Mouse (Mus musculus): ENCODE data around the gene Gm49373.

The Gm49373 gene

GRCm38 (mm10) chr9:21027774-21028290 lies 45.1 kb downstream of the Gm49373 start:
- DNase-seq = no peak

GRCm38 (mm10) chr9:21026849-21027248 lies 46.0 kb downstream of the Gm49373 start:
- DNase-seq = no peak

- DNase-seq = no peak
Observed at GRCm38 (mm10) chr9:21025258-21025810, 47.6 kb downstream of the Gm49373 start.

- DNase-seq = no peak
Observed at GRCm38 (mm10) chr9:21022726-21023125, 50.2 kb downstream of the Gm49373 start.

- DNase-seq = no peak
Observed at GRCm38 (mm10) chr9:21022288-21022687, 50.6 kb downstream of the Gm49373 start.

GRCm38 (mm10) chr9:21021363-21021762 lies 51.5 kb downstream of the Gm49373 start:
- DNase-seq = no peak

- DNase-seq = no peak
Observed at GRCm38 (mm10) chr9:21018600-21018999, 54.3 kb downstream of the Gm49373 start.

GRCm38 (mm10) chr9:21017177-21017575 lies 55.7 kb downstream of the Gm49373 start:
- DNase-seq = no peak

- no peak for DNase-seq
Observed at GRCm38 (mm10) chr9:21016331-21017176, 56.3 kb downstream of the Gm49373 start.

GRCm38 (mm10) chr9:21015571-21016130 lies 57.2 kb downstream of the Gm49373 start, which contains the start of gene Icam1:
Gene Icam1 (plus strand): TSS chr9:21015985.
- no peak for DNase-seq

GRCm38 (mm10) chr9:21014691-21015570 lies 58.0 kb downstream of the Gm49373 start:
- no peak for DNase-seq
